Mouse (Mus musculus): ENCODE results near the gene Mup17. TPM values are rescaled to one million over a fixed set of nuclear protein-coding genes. Genes with fewer than 3 reads are reported as not detected.

Mup17 gene
- not detected for polyA plus RNA-seq (2015; fragmentation: Illumina TruSeq; extraction: RNeasy Lipid Tissue Mini Kit (QIAGEN cat#74804); ENCODE audit: low read depth, low replicate concordance)

GRCm38 (mm10) chr4:61595771-61596170, at the start of gene Mup17:
Gene Mup17, minus strand, starts transcription at chr4:61595871.

Other genes starting within 250 kb of the Mup17 start
- not detected for gene Mup15, start 156.1 kb downstream of the Mup17 start, polyA plus RNA-seq (2015; fragmentation: Illumina TruSeq; extraction: RNeasy Lipid Tissue Mini Kit (QIAGEN cat#74804); ENCODE audit: low read depth, low replicate concordance)
- not detected for gene Mup16, start 76.3 kb downstream of the Mup17 start, polyA plus RNA-seq (2015; fragmentation: Illumina TruSeq; extraction: RNeasy Lipid Tissue Mini Kit (QIAGEN cat#74804); ENCODE audit: low read depth, low replicate concordance)
- gene Mup18, start 78.3 kb upstream of the Mup17 start, polyA plus RNA-seq (2015; fragmentation: Illumina TruSeq; extraction: RNeasy Lipid Tissue Mini Kit (QIAGEN cat#74804); ENCODE audit: low read depth, low replicate concordance): not detected
- not detected for gene Mup19, start 186.4 kb upstream of the Mup17 start, polyA plus RNA-seq (2015; fragmentation: Illumina TruSeq; extraction: RNeasy Lipid Tissue Mini Kit (QIAGEN cat#74804); ENCODE audit: low read depth, low replicate concordance)
- gene Mup5, start 239.4 kb upstream of the Mup17 start, polyA plus RNA-seq (2015; fragmentation: Illumina TruSeq; extraction: RNeasy Lipid Tissue Mini Kit (QIAGEN cat#74804); ENCODE audit: low read depth, low replicate concordance): 0.91 TPM

All from brain, adult 10 weeks (tissue).